Mouse (Mus musculus) testis, adult 2 months (tissue): ENCODE measurements around the gene Slc7a8.

Experiments used
- CTCF ChIP-seq: fragments of 200-500 bp; IDR thresholded peaks from 2 replicates; pipeline ENCODE4 v1.5.1; 2012; ENCODE audit warnings: low read depth, mild to moderate bottlenecking, inconsistent platforms, low read length, moderate library complexity; ENCODE audit not compliant: control insufficient read depth, insufficient read depth, insufficient replicate concordance
- POLR2A ChIP-seq: fragments of 200-500 bp; IDR thresholded peaks from 2 replicates; pipeline ENCODE4 v1.6.1; 2012; ENCODE audit warnings: low read depth, mild to moderate bottlenecking, inconsistent platforms, low read length, moderate library complexity; ENCODE audit not compliant: control insufficient read depth

GRCm38 (mm10) chr14:54780084-54780483 lies 1.7 kb downstream of the Slc7a8 start:
- TF ChIP-seq POLR2A (no peak), CTCF (no peak)
